Mouse (Mus musculus): ENCODE measurements at regions not wholly inside any gene's neighbourhood (a gene's known extent, or its start where the extent isn't known, plus 50 kb on each side); places are given as distances from the start of the nearest gene placed in this dataset.

DNA sequence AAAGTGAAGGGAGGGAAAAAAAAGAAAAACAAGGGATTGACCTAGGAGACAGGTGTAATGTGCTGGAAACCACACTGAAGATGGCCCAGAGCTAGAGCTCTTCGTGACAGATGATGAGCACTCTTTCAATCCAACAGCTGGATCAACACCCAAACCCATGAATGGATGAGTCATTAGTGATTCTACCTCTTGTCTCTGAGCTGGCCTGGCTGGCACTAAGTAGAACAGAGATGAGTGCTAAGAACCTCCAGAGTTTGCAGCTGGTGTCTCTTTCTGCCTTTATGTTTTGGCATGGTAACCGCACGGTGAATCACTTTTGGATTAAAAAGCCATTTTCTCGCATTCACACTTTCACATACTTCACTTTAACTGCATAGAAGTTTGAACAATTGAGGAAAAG lies 57.6 kb upstream of the Pde1a start:
- TF ChIP-seq CTCF (IDR thresholded peaks at IDR 0.05) = no peak
- no peak for TF ChIP-seq EP300 (IDR thresholded peaks at IDR 0.05)
